In genomic region chr5:16028881-16029280, GRCm38 (mm10) we compare ENCODE assay signal across 16 mouse cellular contexts.
"Had no signal": no experiment of that assay in that cellular context is flagged by ENCODE, and none has a peak within 500 bp of the region (broad histone marks: within the 10 kb centered on the region; RNA-seq: fewer than 3 reads in every experiment).

No protein-coding gene starts in this region.

- DNase-seq: kidney, adult 11 months; kidney, adult 8-10 months; kidney, postnatal 10 days; kidney, postnatal 36 days; layer of hippocampus, postnatal 36 days; liver, postnatal 0 days; lung, embryonic 14.5 days; thymus, adult 18-20 months; thymus, postnatal 36 days had no signal

- H3K9ac ChIP-seq: kidney, embryonic 15.5 days; limb, embryonic 15.5 days; liver, embryonic 14.5 days; liver, postnatal 0 days; lung, embryonic 14.5 days had no signal

- ATAC-seq: liver, postnatal 0 days; lung, postnatal 0 days had no signal

- H3K9me3 ChIP-seq: kidney, embryonic 15.5 days; limb, embryonic 15.5 days had no signal

- H3K4me1 ChIP-seq: limb, embryonic 15.5 days had no signal

- H3K27ac ChIP-seq: kidney, embryonic 15.5 days; left cerebral cortex, adult 2 months; limb, embryonic 15.5 days; liver, embryonic 14.5 days; macrophage had no signal

- H3K36me3 ChIP-seq: kidney, embryonic 15.5 days; limb, embryonic 15.5 days had no signal

- H3K27me3 ChIP-seq: kidney, embryonic 15.5 days; limb, embryonic 15.5 days had no signal

- H3K4me3 ChIP-seq: kidney, embryonic 15.5 days; left cerebral cortex, adult 2 months; limb, embryonic 15.5 days had no signal

- H3K4me2 ChIP-seq: kidney, embryonic 15.5 days; limb, embryonic 15.5 days; liver, embryonic 11.5 days; lung, embryonic 14.5 days had no signal
